Mouse (Mus musculus) embryonic stem cell, embryonic (primary cell): ENCODE results near the gene Nfatc3.

Experiments
- CTCF ChIA-PET, 4 experiments: fragments of 300-600 bp in 2 of 4; fragments of 350-600 bp in 2 of 4; sonication (Branson Sonifier 250); formaldehyde crosslinking; loops; one replicate each; lab custom pipeline; 2022; ENCODE audit warnings: inconsistent platforms in 2 of 4; lab: Charles Lee
- POLR2A ChIA-PET, 4 experiments: fragments of 300-600 bp in 2 of 4; fragments of 350-600 bp in 2 of 4; sonication (Branson Sonifier 250); formaldehyde crosslinking; loops; one replicate each; lab custom pipeline; 2022; ENCODE audit warnings: antibody characterized with exemption in 4 of 4, inconsistent platforms in 1 of 4; lab: Charles Lee

Nfatc3 gene

GRCm38 (mm10) chr8:106129232-106129930 lies 70.7 kb downstream of the Nfatc3 start:
- POLR2A ChIA-PET = interaction anchor here in 2 of 4 experiments (2.1 to 2.7 kb wide), 2 partner anchors 21 kb away, joined by 7 to 20 read pairs; no protein-coding TSS in a partner anchor
- CTCF ChIA-PET = interaction anchor here in 1 of 4 experiments (0.9 kb wide), 1 partner anchor 21 kb away, joined by 3 read pairs; no protein-coding TSS in a partner anchor

- ChIA-PET CTCF (interaction anchor here in 1 of 4 experiments (0.9 kb wide), 1 partner anchor 21 kb away, joined by 3 read pairs; no protein-coding TSS in a partner anchor), POLR2A (interaction anchor here in 1 of 4 experiments (2.7 kb wide), 1 partner anchor 21 kb away, joined by 20 read pairs; no protein-coding TSS in a partner anchor)
Measured at GRCm38 (mm10) chr8:106129997-106130396, 71.4 kb downstream of the Nfatc3 start.

GRCm38 (mm10) chr8:106130505-106130904 lies 71.9 kb downstream of the Nfatc3 start:
- ChIA-PET CTCF (no interaction called here), POLR2A (interaction anchor here in 1 of 4 experiments (1.5 kb wide), 1 partner anchor 13 kb away, joined by 3 read pairs; no protein-coding TSS in a partner anchor)

GRCm38 (mm10) chr8:106131021-106131420 lies 72.4 kb downstream of the Nfatc3 start:
- CTCF ChIA-PET = interaction anchor here in 1 of 4 experiments (0.6 kb wide), 1 partner anchor 748 kb away, joined by 3 read pairs; no protein-coding TSS in a partner anchor

GRCm38 (mm10) chr8:106131488-106132222 lies 73.0 kb downstream of the Nfatc3 start:
- CTCF ChIA-PET = interaction anchor here in 1 of 4 experiments (0.6 kb wide), 1 partner anchor 749 kb away, joined by 3 read pairs; no protein-coding TSS in a partner anchor
- POLR2A ChIA-PET = interaction anchor here in 1 of 4 experiments (1.5 kb wide), 1 partner anchor 14 kb away, joined by 3 read pairs; no protein-coding TSS in a partner anchor

More at GRCm38 (mm10) chr8:106131021-106131420, 72.4 kb downstream of the Nfatc3 start:
- POLR2A ChIA-PET = interaction anchor here in 1 of 4 experiments (1.5 kb wide), 1 partner anchor 14 kb away, joined by 3 read pairs; no protein-coding TSS in a partner anchor

GRCm38 (mm10) chr8:106132356-106132755 lies 73.7 kb downstream of the Nfatc3 start:
- POLR2A ChIA-PET = no interaction called here
- CTCF ChIA-PET = no interaction called here

- CTCF ChIA-PET = interaction anchor here in 1 of 4 experiments (1.5 kb wide), 1 partner anchor 10 kb away, joined by 3 read pairs; no protein-coding TSS in a partner anchor
- POLR2A ChIA-PET = interaction anchor here in 2 of 4 experiments (0.6 to 2.0 kb wide), 2 partner anchors 16 to 73 kb away, joined by 3 to 11 read pairs; partner anchors contain the start of gene Pla2g15 (in 1 of the 2)
Measured at GRCm38 (mm10) chr8:106133526-106133925, 74.9 kb downstream of the Nfatc3 start.

- CTCF ChIA-PET = interaction anchor here in 1 of 4 experiments (1.5 kb wide), 1 partner anchor 11 kb away, joined by 3 read pairs; no protein-coding TSS in a partner anchor
- POLR2A ChIA-PET = interaction anchor here in 3 of 4 experiments (0.6 to 2.0 kb wide), 3 partner anchors 9 to 72 kb away, joined by 3 to 11 read pairs (median 7); partner anchors contain the start of gene Pla2g15 (in 1 of the 3)
Measured at GRCm38 (mm10) chr8:106133946-106134345, 75.3 kb downstream of the Nfatc3 start.

GRCm38 (mm10) chr8:106134751-106135571 lies 76.3 kb downstream of the Nfatc3 start:
- CTCF ChIA-PET = interaction anchor here in 2 of 4 experiments (0.5 to 1.5 kb wide), 5 partner anchors 12 to 507 kb away, joined by 3 to 5 read pairs (median 3); no protein-coding TSS in a partner anchor
- POLR2A ChIA-PET = interaction anchor here in 3 of 4 experiments (0.6 to 2.0 kb wide), 5 partner anchors 10 to 275 kb away, joined by 3 to 11 read pairs (median 5); partner anchors contain the start of genes Nutf2 (in 1 of the 3), Pla2g15 (in 1 of the 3), Prmt7 (in 1 of the 3) and Slc7a6os (in 1 of the 3)

GRCm38 (mm10) chr8:106135672-106136071 lies 77.0 kb downstream of the Nfatc3 start:
- ChIA-PET POLR2A (interaction anchor here in 2 of 4 experiments (1.3 to 2.0 kb wide), 4 partner anchors 9 to 75 kb away, joined by 3 to 11 read pairs (median 6); partner anchors contain the start of genes Pla2g15 (in 1 of the 2), Prmt7 (in 1 of the 2) and Slc7a6os (in 1 of the 2)), CTCF (interaction anchor here in 1 of 4 experiments (0.5 to 1.0 kb wide), 3 partner anchors 300 to 506 kb away, joined by 3 to 5 read pairs (median 3); no protein-coding TSS in a partner anchor)

- CTCF ChIA-PET = interaction anchor here in 3 of 4 experiments (0.5 to 1.2 kb wide), 6 partner anchors 10 to 233 kb away, joined by 3 to 5 read pairs (median 3); no protein-coding TSS in a partner anchor
- POLR2A ChIA-PET = interaction anchor here in 2 of 4 experiments (0.6 to 2.0 kb wide), 21 partner anchors 9 to 420 kb away, joined by 3 to 21 read pairs (median 4); partner anchors contain the start of genes Pla2g15 (in 2 of the 2), Nutf2 (in 1 of the 2), Prmt7 (in 1 of the 2) and Pskh1 (in 1 of the 2)
Measured at GRCm38 (mm10) chr8:106136156-106137130, 77.8 kb downstream of the Nfatc3 start, which contains the start of gene Esrp2. Gene Esrp2 (minus strand): TSS chr8:106136974.

- ChIA-PET POLR2A (interaction anchor here in 2 of 4 experiments (0.6 to 2.0 kb wide), 21 partner anchors 10 to 419 kb away, joined by 3 to 21 read pairs (median 5); partner anchors contain the start of genes Pla2g15 (in 2 of the 2), Nutf2 (in 1 of the 2), Prmt7 (in 1 of the 2) and Pskh1 (in 1 of the 2)), CTCF (interaction anchor here in 3 of 4 experiments (0.5 to 2.0 kb wide), 6 partner anchors 11 to 232 kb away, joined by 3 to 4 read pairs (median 3); no protein-coding TSS in a partner anchor)
Measured at GRCm38 (mm10) chr8:106137218-106137905, 78.7 kb downstream of the Nfatc3 start.

- CTCF ChIA-PET = interaction anchor here in 2 of 4 experiments (0.6 to 2.0 kb wide), 2 partner anchors 16 to 66 kb away, joined by 4 read pairs; no protein-coding TSS in a partner anchor
- POLR2A ChIA-PET = interaction anchor here in 3 of 4 experiments (0.5 to 2.0 kb wide), 14 partner anchors 10 to 171 kb away, joined by 3 to 13 read pairs (median 6); partner anchors contain the start of genes Pla2g15 (in 2 of the 3), Ddx28 (in 1 of the 3) and Slc7a6 (in 1 of the 3)
Measured at GRCm38 (mm10) chr8:106137906-106138477, 79.4 kb downstream of the Nfatc3 start.

GRCm38 (mm10) chr8:106138616-106139015 lies 80.0 kb downstream of the Nfatc3 start:
- ChIA-PET POLR2A (interaction anchor here (0.7 to 2.0 kb wide), 9 partner anchors 9 to 105 kb away, joined by 3 to 13 read pairs (median 3); partner anchors contain the start of genes Pla2g15 (in 2 of the 4) and Slc7a6 (in 1 of the 4)), CTCF (interaction anchor here in 3 of 4 experiments (0.7 to 2.0 kb wide), 3 partner anchors 66 to 276 kb away, joined by 3 to 4 read pairs (median 4); partner anchors contain the start of gene Zfp90 (in 1 of the 3))
